Comparison of ENCODE assay signal across 22 mouse cellular contexts in the genomic region with DNA sequence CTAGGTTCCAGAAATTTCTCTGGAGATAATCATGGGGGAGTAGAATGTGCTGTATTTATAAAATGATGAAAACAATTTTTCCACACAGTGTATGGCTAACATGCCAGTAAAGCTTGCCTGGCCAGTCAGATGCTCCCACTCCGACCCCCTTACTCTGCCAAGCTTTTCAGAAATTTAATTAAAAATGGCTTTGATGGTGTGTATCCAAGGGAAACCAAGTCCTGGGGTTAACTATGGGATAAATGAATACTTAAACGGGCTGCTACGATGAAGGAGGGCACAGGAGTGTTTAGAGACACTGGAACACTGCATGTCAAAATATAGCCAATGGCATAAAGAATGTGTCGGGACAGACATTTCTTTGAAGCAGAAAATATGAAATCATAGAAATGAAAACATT.
"Had no signal": no experiment of that assay in that cellular context is flagged by ENCODE, and none has a peak within 500 bp of the region (broad histone marks: within the 10 kb centered on the region; RNA-seq: fewer than 3 reads in every experiment).

No protein-coding gene starts in this region.

- H3K9ac ChIP-seq: kidney, embryonic 15.5 days; limb, embryonic 12.5 days; limb, embryonic 15.5 days; liver, embryonic 14.5 days; liver, postnatal 0 days; lung, embryonic 14.5 days had no signal

- DNase-seq: kidney, adult 11 months; kidney, adult 8-10 months; kidney, postnatal 10 days; kidney, postnatal 36 days; layer of hippocampus, postnatal 36 days; left cerebral cortex, postnatal 4 days; liver, postnatal 0 days; lung, embryonic 14.5 days; right cerebral cortex, adult 18-20 months; right cerebral cortex, postnatal 14 days; right cerebral cortex, postnatal 4 days; thymus, adult 2 months; thymus, postnatal 14 days; thymus, postnatal 4 days had no signal

- H3K36me3 ChIP-seq: kidney, embryonic 15.5 days; limb, embryonic 12.5 days; limb, embryonic 15.5 days had no signal

- H3K4me1 ChIP-seq: limb, embryonic 12.5 days had no signal

- H3K27me3 ChIP-seq: kidney, embryonic 15.5 days; limb, embryonic 12.5 days; limb, embryonic 15.5 days had no signal

- H3K27ac ChIP-seq: kidney, embryonic 15.5 days; limb, embryonic 12.5 days; limb, embryonic 15.5 days; liver, embryonic 14.5 days; macrophage; stomach, postnatal 0 days had no signal

- ATAC-seq: liver, postnatal 0 days; lung, postnatal 0 days had no signal

- H3K9me3 ChIP-seq: kidney, embryonic 15.5 days; limb, embryonic 12.5 days; limb, embryonic 15.5 days had no signal

- H3K4me2 ChIP-seq: kidney, embryonic 15.5 days; limb, embryonic 12.5 days; limb, embryonic 15.5 days; liver, embryonic 11.5 days; lung, embryonic 14.5 days had no signal

- H3K4me3 ChIP-seq: kidney, embryonic 15.5 days; limb, embryonic 12.5 days; limb, embryonic 15.5 days had no signal
